Mouse (Mus musculus): Measurements from ENCODE around the gene Rbm20. TPM values are rescaled to one million over a fixed set of nuclear protein-coding genes. Genes with fewer than 3 reads are reported as not detected.

Gene Rbm20
- polyA plus RNA-seq, 1 experiment, result 0.71 TPM

GRCm38 (mm10) chr19:53809185-53809861 is 132.2 kb downstream of the Rbm20 start:
- Histone ChIP-seq H3K4me3 (ENCODE audit: insufficient read depth, low read depth, low read length) (no peak overlapping the region), H3K4me1 (ENCODE audit: control insufficient read depth, insufficient read depth, insufficient read length, low read length) (peaks cover 6% of the 10 kb centered on the region), H3K27ac (replicated peaks; ENCODE audit: low read depth, low read length) (no peak overlapping the region)

DNA sequence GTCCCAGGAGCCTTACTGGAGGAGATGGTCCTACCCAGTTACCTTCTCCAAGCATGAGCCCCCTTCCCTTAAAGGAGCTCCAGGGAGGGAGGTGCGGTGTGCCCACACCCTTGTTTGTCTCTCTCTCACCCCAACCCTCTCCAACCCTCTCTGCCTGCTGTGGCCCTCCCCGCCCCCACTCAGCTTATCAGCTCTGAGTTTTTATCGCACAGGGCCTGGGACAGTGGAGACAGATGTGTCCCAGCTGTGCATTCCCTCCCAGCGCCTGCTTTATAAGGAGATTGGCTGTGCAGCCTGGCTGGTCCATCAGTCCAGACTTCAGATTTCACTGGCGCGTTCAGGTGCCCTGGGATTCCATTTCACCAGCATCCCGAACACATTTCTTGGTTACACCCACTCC is 132.9 kb downstream of the Rbm20 start:
- Histone ChIP-seq H3K4me3 (ENCODE audit: insufficient read depth, low read depth, low read length) (no peak overlapping the region), H3K4me1 (ENCODE audit: control insufficient read depth, insufficient read depth, insufficient read length, low read length) (peaks cover 6% of the 10 kb centered on the region), H3K27ac (replicated peaks; ENCODE audit: low read depth, low read length) (no peak overlapping the region)

DNA sequence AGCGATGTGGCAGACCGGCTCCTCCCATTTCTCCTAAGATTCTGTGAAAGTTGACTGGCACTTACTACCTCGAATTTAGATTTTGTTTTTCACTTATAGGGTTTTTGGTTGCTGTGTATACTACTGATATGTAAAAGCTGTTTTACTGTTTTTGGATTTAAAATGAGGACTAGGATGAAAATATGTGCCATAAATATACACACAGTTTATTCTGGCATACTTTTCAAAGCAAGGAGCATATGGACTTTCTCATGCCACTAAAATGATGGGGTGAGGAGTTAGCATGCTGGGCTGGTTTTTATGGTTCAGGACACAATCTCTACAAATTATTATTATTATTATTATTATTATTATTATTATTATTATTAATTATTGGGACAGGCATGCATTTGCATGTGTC is 133.5 kb downstream of the Rbm20 start:
- Histone ChIP-seq H3K4me1 (ENCODE audit: control insufficient read depth, insufficient read depth, insufficient read length, low read length) (peaks cover 6% of the 10 kb centered on the region), H3K4me3 (ENCODE audit: insufficient read depth, low read depth, low read length) (no peak overlapping the region), H3K27ac (replicated peaks; ENCODE audit: low read depth, low read length) (no peak overlapping the region)

DNA sequence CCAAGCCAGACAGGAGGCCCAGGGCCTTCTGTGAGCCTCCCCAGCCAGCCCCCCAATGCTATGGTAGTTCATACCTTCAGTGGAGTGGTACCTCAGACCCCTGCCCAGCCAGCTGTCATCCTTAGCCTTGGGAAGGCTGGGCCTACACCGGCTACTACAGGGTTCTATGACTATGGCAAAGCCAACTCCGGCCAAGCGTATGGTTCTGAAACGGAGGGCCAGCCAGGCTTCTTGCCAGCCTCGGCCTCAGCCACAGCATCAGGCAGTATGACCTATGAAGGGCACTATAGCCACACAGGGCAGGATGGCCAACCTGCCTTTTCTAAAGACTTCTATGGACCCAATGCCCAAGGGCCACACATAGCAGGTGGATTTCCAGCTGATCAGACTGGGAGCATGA is 136.5 kb downstream of the Rbm20 start:
- H3K4me3 ChIP-seq (ENCODE audit: insufficient read depth, low read depth, low read length), result no peak overlapping the region
- H3K4me1 ChIP-seq (ENCODE audit: control insufficient read depth, insufficient read depth, insufficient read length, low read length), result peaks cover 3% of the 10 kb centered on the region; the same call in 1 of the 2 replicates
- no peak overlapping the region for H3K27ac ChIP-seq (replicated peaks; ENCODE audit: low read depth, low read length)

DNA sequence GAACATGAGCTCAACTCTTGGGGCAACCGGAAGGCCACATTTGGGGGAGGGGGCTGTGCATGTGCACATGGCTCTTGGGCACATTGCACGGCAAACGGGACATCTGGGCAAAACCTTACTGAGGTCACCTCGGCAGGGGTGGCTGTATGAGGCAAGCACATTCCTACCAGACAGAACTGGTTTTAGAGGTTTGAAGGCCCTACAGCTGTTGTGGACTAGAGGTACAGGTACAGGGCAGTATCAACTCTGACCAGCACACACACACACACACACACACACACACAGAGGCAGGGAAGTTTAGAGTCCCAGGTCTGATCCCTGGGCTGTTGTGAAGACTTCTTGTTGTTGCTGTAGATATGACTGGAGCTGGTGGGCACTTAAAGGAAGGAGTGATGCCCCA is 138.6 kb downstream of the Rbm20 start:
- H3K4me1 ChIP-seq (ENCODE audit: control insufficient read depth, insufficient read depth, insufficient read length, low read length), result no peaks in the 10 kb centered on the region
- no peak overlapping the region for H3K27ac ChIP-seq (replicated peaks; ENCODE audit: low read depth, low read length)
- H3K4me3 ChIP-seq (ENCODE audit: insufficient read depth, low read depth, low read length), result no peak overlapping the region

DNA sequence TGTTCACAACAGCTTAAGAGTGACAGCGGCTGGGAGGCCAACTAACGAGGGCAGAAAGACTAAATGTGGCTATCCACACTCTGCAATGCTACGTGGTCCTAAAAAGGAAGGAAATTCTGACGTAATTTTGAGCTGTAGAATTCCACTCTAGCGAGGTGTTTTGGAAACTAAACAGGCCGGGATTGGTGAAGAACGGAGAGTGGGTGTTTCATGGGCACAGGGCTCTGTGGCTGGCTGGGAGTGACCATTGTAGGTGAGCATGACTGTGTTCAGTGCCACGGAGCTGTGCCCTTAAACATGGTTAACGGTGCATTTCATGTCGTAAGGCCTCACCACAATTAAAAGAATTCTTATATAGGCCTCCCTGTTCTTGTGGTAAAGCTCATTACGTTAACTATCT is 139.1 kb downstream of the Rbm20 start:
- Histone ChIP-seq H3K4me3 (ENCODE audit: insufficient read depth, low read depth, low read length) (no peak overlapping the region), H3K4me1 (ENCODE audit: control insufficient read depth, insufficient read depth, insufficient read length, low read length) (no peaks in the 10 kb centered on the region), H3K27ac (replicated peaks; ENCODE audit: low read depth, low read length) (no peak overlapping the region)

DNA sequence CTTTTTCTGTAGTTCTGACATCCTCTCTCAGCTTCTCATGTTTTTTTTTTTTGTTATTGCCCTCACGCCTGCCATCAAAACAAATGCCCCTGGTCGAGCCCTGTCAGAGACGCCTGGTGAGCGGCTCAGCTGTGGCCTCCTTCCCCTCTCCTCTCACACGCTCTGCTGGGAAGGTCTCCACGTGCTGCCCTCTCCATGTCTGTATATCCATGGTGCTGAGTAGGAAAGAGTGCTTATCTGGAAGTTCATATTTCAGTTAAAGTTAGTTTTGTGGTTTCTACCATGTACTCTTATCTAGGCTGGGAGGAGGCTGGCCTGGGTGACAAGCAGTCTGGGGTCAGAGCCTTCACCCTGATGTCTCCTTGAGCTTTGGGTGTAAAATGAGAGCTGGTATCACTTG is 142.2 kb downstream of the Rbm20 start:
- Histone ChIP-seq H3K27ac (replicated peaks; ENCODE audit: low read depth, low read length) (no peak overlapping the region), H3K4me3 (ENCODE audit: insufficient read depth, low read depth, low read length) (no peak overlapping the region), H3K4me1 (ENCODE audit: control insufficient read depth, insufficient read depth, insufficient read length, low read length) (no peaks in the 10 kb centered on the region)

DNA sequence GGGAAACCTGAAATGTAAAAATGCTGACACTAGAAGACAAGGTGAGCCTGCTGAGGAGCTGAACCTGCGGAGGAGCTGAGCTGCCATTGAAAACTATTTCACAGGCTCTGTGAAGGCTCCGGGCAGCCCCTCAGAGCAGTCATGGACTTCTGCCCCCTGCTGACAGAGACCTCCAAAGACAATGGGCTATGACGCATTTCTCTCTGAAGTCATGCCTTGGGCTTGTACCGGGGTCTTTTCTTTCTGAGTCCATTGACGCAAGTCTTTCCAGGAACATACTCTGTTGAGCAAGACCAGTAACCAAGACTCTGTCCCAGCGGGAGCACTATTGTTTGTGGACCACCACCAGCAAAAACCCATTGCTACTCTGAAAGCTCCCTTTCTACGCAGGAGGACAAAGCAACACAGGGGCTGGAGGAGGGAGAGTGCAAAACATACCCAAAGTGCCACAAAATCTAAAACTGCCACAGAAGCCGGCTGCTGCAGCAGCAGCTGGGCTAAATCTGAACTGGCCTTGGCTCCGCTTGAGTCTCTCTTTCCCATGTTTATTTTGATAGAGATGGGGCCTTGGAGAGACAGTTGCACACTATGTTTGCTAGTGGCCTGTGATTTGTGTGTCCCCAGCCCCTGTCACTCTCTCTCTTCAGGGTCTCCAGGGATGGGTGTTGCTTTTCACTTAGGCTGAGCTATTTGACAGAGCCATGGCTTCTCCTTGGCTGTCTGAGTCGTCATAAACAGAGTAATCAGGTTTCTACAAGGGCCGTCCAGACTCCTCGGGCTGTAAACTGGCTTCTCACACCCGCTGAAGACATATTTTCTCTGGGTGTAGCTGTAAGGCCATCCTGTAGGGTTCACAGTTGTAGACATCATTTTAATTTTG is 144.4 kb downstream of the Rbm20 start:
- Histone ChIP-seq H3K4me1 (ENCODE audit: control insufficient read depth, insufficient read depth, insufficient read length, low read length) (no peaks in the 10 kb centered on the region), H3K4me3 (ENCODE audit: insufficient read depth, low read depth, low read length) (no peak overlapping the region), H3K27ac (replicated peaks; ENCODE audit: low read depth, low read length) (no peak overlapping the region)

DNA sequence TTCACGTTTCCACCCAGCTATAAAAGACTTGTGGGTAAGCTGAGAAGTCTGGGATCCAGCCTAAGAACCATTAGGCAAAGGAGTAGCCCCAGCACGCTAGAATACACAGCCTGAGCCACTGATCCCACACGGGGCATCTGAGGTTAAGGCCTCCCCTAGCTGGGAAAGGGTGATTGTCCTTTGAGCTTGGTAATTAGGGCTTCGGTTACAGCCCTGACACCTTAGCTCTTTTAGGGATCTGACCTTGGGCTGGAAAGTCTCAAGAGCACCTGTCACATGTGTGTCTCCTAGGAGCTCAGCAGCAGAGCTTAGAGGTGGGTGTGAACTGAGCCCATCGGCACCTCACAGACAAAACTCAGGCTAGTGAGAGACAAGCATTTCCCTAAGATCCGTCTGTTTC is 146.7 kb downstream of the Rbm20 start:
- Histone ChIP-seq H3K4me1 (ENCODE audit: control insufficient read depth, insufficient read depth, insufficient read length, low read length) (no peaks in the 10 kb centered on the region), H3K27ac (replicated peaks; ENCODE audit: low read depth, low read length) (peak overlapping the region; percentile 41), H3K4me3 (ENCODE audit: insufficient read depth, low read depth, low read length) (no peak overlapping the region)

DNA sequence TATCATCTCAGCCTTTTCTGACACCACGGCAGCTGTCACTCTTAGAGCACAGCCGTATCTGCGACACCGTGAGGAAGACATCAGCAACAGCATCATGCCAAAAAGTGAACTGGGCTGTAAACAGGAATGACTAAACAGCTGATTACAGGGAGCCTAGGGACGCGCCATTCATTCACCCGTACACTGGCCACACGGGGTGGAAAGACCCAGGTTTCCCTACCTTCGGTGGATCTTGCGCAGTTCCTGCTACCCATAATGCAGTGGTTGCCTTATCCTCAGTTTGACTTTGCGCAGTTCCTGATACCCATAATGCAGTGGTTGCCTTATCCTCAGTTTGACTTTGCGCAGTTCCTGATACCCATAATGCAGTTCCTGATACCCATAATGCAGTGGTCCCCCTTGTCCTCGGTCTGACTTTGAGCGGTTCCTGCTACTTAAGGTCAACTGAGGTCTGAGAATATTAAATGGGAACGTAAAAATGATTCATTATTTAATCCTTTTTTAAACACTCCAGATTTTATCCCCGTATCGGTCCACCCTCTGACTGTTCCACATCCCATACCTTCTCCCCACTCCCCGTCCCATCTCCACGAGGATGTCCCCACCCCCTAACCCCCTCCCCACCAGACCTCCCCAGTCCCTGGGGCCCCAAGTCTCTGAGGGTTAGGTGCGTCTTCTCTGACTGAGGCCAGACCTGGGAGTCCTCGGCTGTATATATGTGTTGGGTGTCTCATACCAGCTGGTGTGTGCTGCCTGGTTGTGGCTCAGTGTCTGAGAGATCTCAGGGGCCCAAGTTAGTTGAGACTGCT is 148.0 kb downstream of the Rbm20 start:
- Histone ChIP-seq H3K4me1 (ENCODE audit: control insufficient read depth, insufficient read depth, insufficient read length, low read length) (no peaks in the 10 kb centered on the region), H3K4me3 (ENCODE audit: insufficient read depth, low read depth, low read length) (peak overlapping the region; percentile 76), H3K27ac (replicated peaks; ENCODE audit: low read depth, low read length) (peak overlapping the region; percentile 71)

DNA sequence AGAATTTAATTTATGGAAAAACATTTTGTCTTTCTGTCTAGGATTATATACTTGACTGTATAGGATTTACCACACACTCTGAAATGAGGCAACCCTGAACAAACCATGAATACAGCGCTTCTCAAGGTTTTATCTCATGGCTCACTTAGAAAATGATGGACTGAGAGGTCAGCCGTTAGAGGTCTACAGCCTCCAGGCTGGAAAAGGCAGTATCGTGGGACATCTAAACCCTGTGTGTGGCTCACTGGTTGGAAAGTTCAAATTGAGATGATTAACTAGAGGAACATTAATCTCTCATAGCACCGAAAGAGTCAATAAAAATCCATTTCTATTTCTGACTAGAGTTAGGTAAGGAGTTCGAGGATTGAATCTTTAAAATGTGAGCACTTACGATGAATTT is 152.9 kb downstream of the Rbm20 start:
- Histone ChIP-seq H3K27ac (replicated peaks; ENCODE audit: low read depth, low read length) (no peak overlapping the region), H3K4me3 (ENCODE audit: insufficient read depth, low read depth, low read length) (no peak overlapping the region)

DNA sequence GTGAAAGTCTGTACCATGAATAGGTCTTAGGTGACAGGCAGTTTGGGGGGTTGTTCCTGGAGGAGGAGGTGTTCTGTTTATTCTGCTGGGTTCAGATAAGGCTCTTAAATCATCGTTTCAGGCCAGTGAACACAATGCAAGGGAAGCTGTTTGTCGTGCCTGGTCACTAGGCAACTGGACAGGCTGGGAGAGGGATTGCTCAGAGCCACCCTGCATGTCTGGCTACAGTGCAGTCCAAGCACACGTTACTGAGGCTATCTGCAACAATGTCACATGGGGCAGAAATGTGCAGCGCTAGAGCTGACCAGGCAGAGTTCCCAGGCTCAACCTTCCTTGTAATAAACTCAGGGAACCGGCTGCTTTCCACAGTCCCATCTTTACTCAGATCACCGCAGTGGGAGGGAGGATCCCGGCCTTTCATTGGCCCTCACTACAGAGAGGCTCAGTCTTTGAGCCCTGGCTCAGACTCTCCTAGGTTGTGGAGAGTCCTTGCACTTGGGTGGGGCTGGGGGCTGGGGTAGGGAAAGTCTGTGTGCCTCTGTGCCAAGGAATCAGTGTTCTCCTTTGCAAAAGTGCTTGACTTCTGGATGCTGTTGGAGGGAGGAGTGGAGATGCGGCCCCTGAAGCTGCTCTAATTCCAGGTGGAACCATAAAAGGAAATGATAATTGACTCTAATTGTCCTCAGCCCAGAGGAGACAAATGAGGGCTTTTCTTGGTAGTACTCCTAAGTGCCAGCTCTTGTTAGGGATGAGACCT is 153.5 kb downstream of the Rbm20 start:
- H3K4me1 ChIP-seq (ENCODE audit: control insufficient read depth, insufficient read depth, insufficient read length, low read length), result no peaks in the 10 kb centered on the region
- no peak overlapping the region for H3K27ac ChIP-seq (replicated peaks; ENCODE audit: low read depth, low read length)
- no peak overlapping the region for H3K4me3 ChIP-seq (ENCODE audit: insufficient read depth, low read depth, low read length)

More for the DNA sequence above, 152.9 kb downstream of the Rbm20 start:
- H3K4me1 ChIP-seq (ENCODE audit: control insufficient read depth, insufficient read depth, insufficient read length, low read length), result no peaks in the 10 kb centered on the region

DNA sequence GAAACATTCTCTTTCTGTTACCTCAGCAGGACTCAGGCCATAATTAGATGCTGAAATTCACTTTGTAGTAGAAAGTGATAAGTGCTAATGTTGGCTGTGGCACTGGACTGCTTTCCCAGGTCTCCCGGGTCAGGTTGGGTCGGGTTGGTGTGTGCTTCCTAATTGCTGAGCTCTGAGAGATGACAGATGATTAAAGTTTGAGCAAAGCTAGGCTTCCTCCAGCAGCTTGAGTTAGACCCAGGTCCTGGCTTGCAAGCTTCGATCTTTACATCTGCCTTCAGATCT is 154.0 kb downstream of the Rbm20 start:
- Histone ChIP-seq H3K27ac (replicated peaks; ENCODE audit: low read depth, low read length) (no peak overlapping the region), H3K4me1 (ENCODE audit: control insufficient read depth, insufficient read depth, insufficient read length, low read length) (no peaks in the 10 kb centered on the region), H3K4me3 (ENCODE audit: insufficient read depth, low read depth, low read length) (no peak overlapping the region)

DNA sequence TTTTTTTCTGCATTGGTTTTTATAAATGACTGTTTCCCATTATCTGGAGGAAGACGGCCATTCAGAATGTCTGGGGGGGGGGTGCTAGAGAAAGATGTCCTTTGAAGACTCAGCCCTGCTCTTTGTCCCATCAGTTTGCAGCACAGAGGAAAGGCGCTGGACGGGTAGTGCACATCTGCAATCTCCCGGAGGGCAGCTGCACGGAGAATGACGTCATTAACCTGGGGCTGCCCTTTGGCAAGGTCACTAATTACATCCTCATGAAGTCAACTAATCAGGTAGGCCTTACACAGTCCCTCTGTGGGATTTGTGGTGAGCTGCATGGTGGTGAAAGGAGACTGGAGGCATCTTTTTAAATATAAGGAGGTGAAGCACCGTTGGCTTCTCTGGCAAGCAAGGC is 155.4 kb downstream of the Rbm20 start:
- no peaks in the 10 kb centered on the region for H3K4me1 ChIP-seq (ENCODE audit: control insufficient read depth, insufficient read depth, insufficient read length, low read length)
- no peak overlapping the region for H3K4me3 ChIP-seq (ENCODE audit: insufficient read depth, low read depth, low read length)
- H3K27ac ChIP-seq (replicated peaks; ENCODE audit: low read depth, low read length), result no peak overlapping the region
